Mouse (Mus musculus) hindbrain, postnatal 0 days (tissue): ENCODE data around the gene Vpreb3. TPM values are rescaled to one million over a fixed set of nuclear protein-coding genes. Genes with fewer than 3 reads are reported as not detected.
"Not testable (repeated sequence)": the region's sequence is repeated elsewhere in the genome, so short reads cannot be mapped to it uniquely, and the experiment has no call there.

Experiments
- ATAC-seq: fragments of 200-750 bp; cut with Nextera tagmentation; 2 replicates; pipeline ENCODE4 v1.8.0; 2017; ENCODE audit warnings: mild to moderate bottlenecking, moderate TSS enrichment, moderate library complexity
- DNase-seq: peaks from one replicate; pipeline ENCODE4 v3.0.0-alpha.2; 2015; ENCODE audit warnings: low spot score
- H3K27ac ChIP-seq: fragments of 300-500 bp; sonication (generic); 2 replicates; pipeline ENCODE4 v1.5.1; 2014; ENCODE audit warnings: mild to moderate bottlenecking
- H3K27me3 ChIP-seq: fragments of 300-500 bp; sonication (generic); 2 replicates; pipeline ENCODE4 v1.6.1; 2014; ENCODE audit warnings: low read length, mixed read lengths; ENCODE audit not compliant: insufficient read depth
- H3K36me3 ChIP-seq: fragments of 300-500 bp; sonication (generic); 2 replicates; pipeline ENCODE4 v1.6.1; 2014; ENCODE audit warnings: low read length, mixed read lengths; ENCODE audit not compliant: insufficient read depth
- H3K4me1 ChIP-seq: fragments of 300-500 bp; sonication (generic); 2 replicates; pipeline ENCODE4 v1.6.1; 2014; ENCODE audit warnings: antibody characterized with exemption, low read length, mixed read lengths; ENCODE audit not compliant: insufficient read depth
- H3K4me2 ChIP-seq: fragments of 300-500 bp; sonication (generic); 2 replicates; pipeline ENCODE4 v1.6.1; 2014; ENCODE audit warnings: low read depth, mild to moderate bottlenecking, low read length, moderate library complexity, mixed read lengths
- H3K4me3 ChIP-seq: fragments of 300-500 bp; sonication (generic); 2 replicates; pipeline ENCODE4 v1.5.1; 2014; ENCODE audit warnings: low read length
- H3K9ac ChIP-seq: fragments of 300-500 bp; sonication (generic); replicated peaks from 2 replicates; pipeline ENCODE4 v1.6.1; 2014; ENCODE audit warnings: mild to moderate bottlenecking, low read length, moderate library complexity, mixed read lengths
- H3K9me3 ChIP-seq: fragments of 300-500 bp; sonication (generic); 2 replicates; pipeline ENCODE4 v1.6.1; 2016; ENCODE audit warnings: low read length, mixed read lengths
- CTCF ChIP-seq: IDR thresholded peaks from 2 replicates; pipeline ENCODE4 v1.5.1; 2016; ENCODE audit warnings: antibody characterized with exemption, control low read depth, low read depth
- WGBS: fragments of 180-500 bp; shearing (Covaris S2); extraction: QIAGEN DNeasy Blood & Tissue Kit; methylation state at CpG from one replicate; pipeline ENCODE4 v1.1.7; 2014; 5-methylcytosine and 5-hydroxymethylcytosine counted together
- polyA plus RNA-seq: library from polyadenylated mRNA; unstranded; fragments of >200 nt; fragmentation: Nextera tagmentation; extraction: Ambion mirVana; gene quantifications from 2 replicates; pipeline ENCODE4 v1.2.1, GENCODE M21; 2015
- total RNA-seq: library from RNA; depleted of rRNA; stranded (reverse); fragments of >200 nt; gene quantifications from 2 replicates; pipeline ENCODE4 v1.2.3, GENCODE M21; 2014; rRNA removed

Vpreb3 gene
- total and polyA plus RNA-seq, 2 experiments from 2014 or later = 0.75 TPM; not detected in 1

DNA sequence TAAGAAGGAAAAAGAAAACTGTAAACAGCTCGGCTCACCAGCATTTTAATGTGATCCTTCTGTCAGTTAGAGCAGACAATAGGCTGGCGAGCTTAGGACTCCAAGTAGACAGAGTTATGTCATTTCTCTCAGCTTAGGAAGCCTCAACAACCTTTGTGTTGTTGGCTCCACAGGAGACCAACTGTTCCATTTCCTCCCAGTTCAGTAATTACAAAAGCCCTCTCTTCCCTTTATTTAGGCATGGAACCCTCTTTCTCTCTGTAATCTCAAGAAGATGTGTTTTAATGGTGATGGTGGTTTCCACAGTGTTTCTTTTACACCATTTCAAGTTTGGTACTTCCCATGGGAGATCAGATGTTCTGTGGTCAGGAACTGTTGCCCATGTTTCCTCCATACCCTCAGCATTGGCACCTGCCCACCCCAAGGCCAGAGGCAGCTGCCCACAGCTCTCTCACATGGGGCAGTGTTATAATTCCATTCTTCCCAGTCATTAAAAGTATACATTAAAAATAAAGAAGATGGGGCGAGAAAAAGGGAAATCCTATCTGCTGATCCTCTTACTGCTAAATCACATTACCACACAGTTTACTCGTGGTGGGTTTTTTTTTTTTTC, 47.7 kb downstream of the Vpreb3 start:
- Histone ChIP-seq H3K4me1 (no peaks in the 10 kb centered on the region), H3K4me2 (no peak overlapping the region), H3K27ac (no peak overlapping the region), H3K9ac (no peak overlapping the region), H3K36me3 (no peaks in the 10 kb centered on the region), H3K9me3 (no peaks in the 10 kb centered on the region), H3K27me3 (no peaks in the 10 kb centered on the region), H3K4me3 (no peak overlapping the region)
- no peak for TF ChIP-seq CTCF
- 56% methylated on average over 4 of the region's 4 CpGs for WGBS
- ATAC-seq (no peak), DNase-seq (no peak)

DNA sequence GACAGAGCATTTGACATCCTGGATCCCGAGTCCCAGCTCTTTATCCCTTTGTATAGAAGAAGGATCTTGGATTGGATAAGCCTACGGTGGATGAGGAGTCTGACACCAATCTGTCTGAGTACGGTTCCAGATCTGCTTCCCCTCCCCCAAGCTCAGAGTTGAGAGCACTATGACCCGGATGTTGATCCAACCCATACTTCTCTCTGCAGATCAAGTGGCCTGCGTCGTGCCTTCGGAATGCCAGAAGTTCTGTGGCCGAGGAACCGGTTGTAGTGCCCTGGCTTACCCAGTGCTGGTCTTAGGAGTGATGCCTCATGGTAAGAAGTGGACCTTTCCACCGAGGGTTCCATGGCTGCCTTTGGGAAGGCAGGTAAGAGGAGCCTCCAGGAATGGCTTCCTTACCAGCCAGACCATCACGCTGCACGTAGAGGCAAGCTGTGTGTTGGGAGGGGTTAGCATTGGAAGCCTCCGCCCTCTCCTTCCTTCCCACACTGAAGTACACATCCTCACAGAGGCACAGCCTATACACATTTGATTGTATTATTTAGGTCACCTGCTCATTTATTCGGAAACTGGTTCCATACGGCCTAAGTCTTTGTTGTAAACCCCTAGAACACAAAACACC, 50.9 kb downstream of the Vpreb3 start:
- no peaks in the 10 kb centered on the region for H3K36me3 ChIP-seq
- H3K9me3 ChIP-seq = no peaks in the 10 kb centered on the region
- no peaks in the 10 kb centered on the region for H3K27me3 ChIP-seq
- no peak overlapping the region for H3K27ac ChIP-seq
- H3K4me3 ChIP-seq = no peak overlapping the region
- ATAC-seq (no peak), DNase-seq (no peak)
- TF ChIP-seq CTCF = no peak
- 88% methylated on average over 15 of the region's 15 CpGs for WGBS
- H3K9ac ChIP-seq = no peak overlapping the region
- no peaks in the 10 kb centered on the region for H3K4me1 ChIP-seq
- no peak overlapping the region for H3K4me2 ChIP-seq

DNA sequence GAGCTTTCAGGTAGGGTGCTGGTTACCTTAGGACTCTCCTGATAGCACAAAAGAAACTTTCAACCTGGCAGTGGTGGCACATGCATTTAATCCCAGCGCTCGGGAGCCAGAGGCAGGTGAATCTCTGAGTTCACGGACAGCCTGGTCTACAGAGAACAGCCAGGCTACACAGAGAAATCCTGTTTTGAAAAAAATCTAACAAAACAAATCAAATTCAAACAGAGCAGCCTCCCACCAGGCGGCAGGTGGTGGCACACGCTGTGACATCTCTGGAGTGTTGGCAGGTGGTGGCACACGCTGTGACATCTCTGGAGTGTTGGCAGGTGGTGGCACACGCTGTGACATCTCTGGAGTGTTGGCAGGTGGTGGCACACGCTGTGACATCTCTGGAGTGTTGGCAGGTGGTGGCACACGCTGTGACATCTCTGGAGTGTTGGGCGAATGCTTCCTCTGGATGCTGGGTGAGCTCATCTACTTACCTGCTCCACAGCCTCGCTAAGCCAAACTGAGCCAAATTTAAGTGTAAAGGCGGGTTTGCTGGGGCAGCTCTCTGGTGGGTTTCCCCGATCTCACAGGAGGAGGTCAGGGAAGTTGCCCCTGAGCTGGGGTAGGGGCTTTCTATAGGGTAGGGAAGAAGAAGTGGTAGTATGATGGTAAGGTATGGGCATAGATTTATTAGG, 51.8 kb downstream of the Vpreb3 start:
- H3K4me1 ChIP-seq, H3K36me3 ChIP-seq, H3K4me2 ChIP-seq, H3K4me3 ChIP-seq, DNase-seq, H3K9ac ChIP-seq, H3K27me3 ChIP-seq, ATAC-seq, H3K9me3 ChIP-seq, H3K27ac ChIP-seq: not testable (repeated sequence)
- WGBS = 67% methylated on average over 12 of the region's 13 CpGs

DNA sequence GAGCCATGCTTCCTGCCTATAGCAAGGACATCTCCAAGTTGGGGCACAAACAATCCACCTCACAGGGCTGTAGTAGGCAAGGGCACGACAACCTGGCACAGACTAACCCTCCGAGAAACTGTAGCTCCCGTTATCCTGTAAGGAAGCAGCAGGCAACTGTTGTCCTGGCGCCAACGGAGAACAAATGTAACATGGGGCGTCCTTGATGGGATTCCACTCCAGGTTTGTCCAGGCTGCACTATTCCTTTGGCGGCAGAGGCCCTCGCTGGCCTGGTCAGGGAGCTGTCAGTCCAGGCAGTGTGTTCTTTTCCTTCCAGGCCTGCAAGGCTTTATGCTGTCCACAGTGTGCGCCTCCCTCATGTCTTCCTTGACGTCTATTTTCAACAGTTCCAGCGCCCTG, 52.6 kb downstream of the Vpreb3 start:
- no peak for TF ChIP-seq CTCF
- Histone ChIP-seq H3K9ac (no peak overlapping the region), H3K4me2 (no peak overlapping the region), H3K27ac (no peak overlapping the region), H3K4me3 (no peak overlapping the region), H3K9me3 (no peaks in the 10 kb centered on the region), H3K4me1 (no peaks in the 10 kb centered on the region), H3K36me3 (no peaks in the 10 kb centered on the region), H3K27me3 (no peaks in the 10 kb centered on the region)
- no peak for DNase-seq
- no peak for ATAC-seq
- WGBS = 88% methylated on average over 11 of the region's 11 CpGs

DNA sequence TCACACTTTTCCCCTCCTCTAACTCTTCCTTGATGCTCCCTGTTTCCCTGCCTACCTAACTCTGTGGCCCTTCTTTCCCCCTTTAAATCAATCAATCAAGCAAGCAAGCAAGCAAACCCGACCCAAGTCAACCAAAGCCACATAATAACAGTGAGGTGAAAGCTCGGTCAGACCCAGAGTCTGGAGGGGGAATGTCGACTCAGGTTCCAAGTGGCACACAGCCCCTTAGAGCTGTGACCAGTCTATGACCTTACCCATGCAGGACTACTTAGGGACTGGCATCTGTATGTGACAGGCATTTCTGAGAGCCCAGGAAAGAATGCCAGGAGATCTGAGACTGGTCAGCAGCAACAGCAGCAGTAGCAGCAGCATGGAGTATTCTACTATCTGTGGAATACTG, 53.5 kb downstream of the Vpreb3 start:
- DNase-seq (no peak), ATAC-seq (no peak)
- no peak for TF ChIP-seq CTCF
- no peak overlapping the region for H3K9ac ChIP-seq
- H3K36me3 ChIP-seq = no peaks in the 10 kb centered on the region
- no peaks in the 10 kb centered on the region for H3K9me3 ChIP-seq
- no peak overlapping the region for H3K4me3 ChIP-seq
- H3K27ac ChIP-seq = no peak overlapping the region
- no peak overlapping the region for H3K4me2 ChIP-seq
- WGBS = 50% methylated on average over 3 of the region's 3 CpGs
- no peaks in the 10 kb centered on the region for H3K4me1 ChIP-seq
- no peaks in the 10 kb centered on the region for H3K27me3 ChIP-seq

Other genes with a start within 250 kb of the Vpreb3 start
- gene Cabin1, start 178.7 kb upstream of the Vpreb3 start, total RNA-seq = 92.9 and 96.4 TPM in 2 replicates
- 30.1 and 33.6 TPM in 2 replicates for gene Cabin1, start 178.7 kb upstream of the Vpreb3 start, polyA plus RNA-seq
- gene Ddt, start 169.6 kb upstream of the Vpreb3 start, total RNA-seq = 63.6 and 67.4 TPM in 2 replicates
- 115 and 120 TPM in 2 replicates for gene Ddt, start 169.6 kb upstream of the Vpreb3 start, polyA plus RNA-seq
- not detected in 2 replicates for gene Gm20441, start 162.1 kb upstream of the Vpreb3 start, total RNA-seq
- not detected in 2 replicates for gene Gm20441, start 162.1 kb upstream of the Vpreb3 start, polyA plus RNA-seq
- gene Gstt3, start 161.6 kb upstream of the Vpreb3 start, total RNA-seq = 1.8 and 3.2 TPM in 2 replicates
- 2.8 and 4.2 TPM in 2 replicates for gene Gstt3, start 161.6 kb upstream of the Vpreb3 start, polyA plus RNA-seq
- 38.1 and 39.3 TPM in 2 replicates for gene Gstt1, start 144.5 kb upstream of the Vpreb3 start, total RNA-seq
- gene Gstt1, start 144.5 kb upstream of the Vpreb3 start, polyA plus RNA-seq = 20.8 and 24.4 TPM in 2 replicates
- gene Gstt4, start 120.5 kb upstream of the Vpreb3 start, total RNA-seq = not detected in 2 replicates
- not detected in 2 replicates for gene Gstt4, start 120.5 kb upstream of the Vpreb3 start, polyA plus RNA-seq
- 2.1 and 10.2 TPM in 2 replicates for gene Gstt2, start 105.6 kb upstream of the Vpreb3 start, total RNA-seq
- 9.3 and 11.1 TPM in 2 replicates for gene Gstt2, start 105.6 kb upstream of the Vpreb3 start, polyA plus RNA-seq
- gene Mif, start 82.8 kb upstream of the Vpreb3 start, total RNA-seq = 1,072 and 1,222 TPM in 2 replicates
- 1,792 and 1,891 TPM in 2 replicates for gene Mif, start 82.8 kb upstream of the Vpreb3 start, polyA plus RNA-seq
- gene Derl3, start 49.6 kb upstream of the Vpreb3 start, total RNA-seq = 0.79 and 1.8 TPM in 2 replicates
- gene Derl3, start 49.6 kb upstream of the Vpreb3 start, polyA plus RNA-seq = 0.63 and 0.74 TPM in 2 replicates
- 142 and 156 TPM in 2 replicates for gene Smarcb1, start 21.4 kb upstream of the Vpreb3 start, total RNA-seq
- 197 and 199 TPM in 2 replicates for gene Smarcb1, start 21.4 kb upstream of the Vpreb3 start, polyA plus RNA-seq
- 327 and 332 TPM in 2 replicates for gene Chchd10, start 9.9 kb upstream of the Vpreb3 start, total RNA-seq
- gene Chchd10, start 9.9 kb upstream of the Vpreb3 start, polyA plus RNA-seq = 304 and 312 TPM in 2 replicates
- gene Mmp11, start 6.6 kb upstream of the Vpreb3 start, total RNA-seq = 6.1 and 9.5 TPM in 2 replicates
- gene Mmp11, start 6.6 kb upstream of the Vpreb3 start, polyA plus RNA-seq = 7.8 and 8.3 TPM in 2 replicates
- gene Gm867, start 2.4 kb upstream of the Vpreb3 start, total RNA-seq = 0.73 TPM in 1 of 2 replicates, not detected in the other
- gene Gm867, start 2.4 kb upstream of the Vpreb3 start, polyA plus RNA-seq = 2.3 and 2.4 TPM in 2 replicates
- gene Gm5134, start 11.5 kb downstream of the Vpreb3 start, total RNA-seq = not detected in 2 replicates
- gene Gm5134, start 11.5 kb downstream of the Vpreb3 start, polyA plus RNA-seq = not detected in 2 replicates
- gene Zfp280b, start 89.6 kb downstream of the Vpreb3 start, total RNA-seq = 6.8 and 7.9 TPM in 2 replicates
- gene Zfp280b, start 89.6 kb downstream of the Vpreb3 start, polyA plus RNA-seq = 10.0 and 10.5 TPM in 2 replicates
- not detected in 2 replicates for gene Slc5a4b, start 167.9 kb downstream of the Vpreb3 start, total RNA-seq
- 0.08 TPM in 1 of 2 replicates, not detected in the other for gene Slc5a4b, start 167.9 kb downstream of the Vpreb3 start, polyA plus RNA-seq
- 0.07 TPM in 1 of 2 replicates, not detected in the other for gene Slc5a4a, start 204.4 kb downstream of the Vpreb3 start, total RNA-seq
- gene Slc5a4a, start 204.4 kb downstream of the Vpreb3 start, polyA plus RNA-seq = not detected in 2 replicates